Mouse (Mus musculus) intestine, embryonic 14.5 days (tissue): Measurements from ENCODE around the gene Hcrt. TPM values are rescaled to one million over a fixed set of nuclear protein-coding genes. Genes with fewer than 3 reads are reported as not detected.

Experiments used
- ATAC-seq: fragments of 200-750 bp; cut with Nextera tagmentation; replicated peaks from 2 replicates; pipeline ENCODE4 v1.8.0; 2017; ENCODE audit warnings: low read depth, moderate number of reproducible peaks, moderate TSS enrichment, moderate library complexity; ENCODE audit not compliant: low FRiP score, low TSS enrichment
- DNase-seq: peaks from one replicate; pipeline ENCODE4 v3.0.0-alpha.2; 2018; ENCODE audit warnings: low spot score
- H3K27ac ChIP-seq: fragments of 300-500 bp; sonication (generic); 2 replicates; pipeline ENCODE4 v1.5.1; 2014; ENCODE audit warnings: low read depth, mild to moderate bottlenecking, control low read depth
- H3K27me3 ChIP-seq: fragments of 300-500 bp; sonication (generic); replicated peaks from 2 replicates; pipeline ENCODE4 v1.6.1; 2014; ENCODE audit warnings: low read length, control low read depth; ENCODE audit not compliant: control insufficient read depth, insufficient read depth
- H3K36me3 ChIP-seq: fragments of 300-500 bp; sonication (generic); 2 replicates; pipeline ENCODE4 v1.6.1; 2014; ENCODE audit warnings: low read length, control low read depth; ENCODE audit not compliant: control insufficient read depth, insufficient read depth
- H3K4me1 ChIP-seq: fragments of 300-500 bp; sonication (generic); replicated peaks from 2 replicates; pipeline ENCODE4 v1.6.1; 2014; ENCODE audit warnings: low read length, control low read depth, mixed read lengths; ENCODE audit not compliant: control insufficient read depth, insufficient read depth
- H3K4me2 ChIP-seq: fragments of 300-500 bp; sonication (generic); 2 replicates; pipeline ENCODE4 v1.6.1; 2014; ENCODE audit warnings: low read length
- H3K4me3 ChIP-seq: fragments of 300-500 bp; sonication (generic); 2 replicates; pipeline ENCODE4 v1.5.1; 2014; ENCODE audit warnings: low read depth, low read length, control low read depth, mixed read lengths
- H3K9ac ChIP-seq: fragments of 300-500 bp; sonication (generic); 2 replicates; pipeline ENCODE4 v1.6.1; 2014; ENCODE audit warnings: mild to moderate bottlenecking, low read length
- H3K9me3 ChIP-seq: fragments of 300-500 bp; sonication (generic); 2 replicates; pipeline ENCODE4 v1.6.1; 2016; ENCODE audit warnings: low read length, control low read depth; ENCODE audit not compliant: control insufficient read depth
- WGBS: fragments of 180-500 bp; shearing (Covaris S2); extraction: QIAGEN DNeasy Blood & Tissue Kit; methylation state at CpG from one replicate; pipeline ENCODE4 v1.1.7; 2014; 5-methylcytosine and 5-hydroxymethylcytosine counted together
- polyA plus RNA-seq: library from polyadenylated mRNA; unstranded; fragments of >200 nt; fragmentation: Nextera tagmentation; extraction: Ambion mirVana; gene quantifications from 2 replicates; pipeline ENCODE4 v1.2.1, GENCODE M21; 2014

Gene Hcrt
- polyA plus RNA-seq, 1 experiment from 2014 or later, result not detected

- 73% methylated on average over 3 of the region's 3 CpGs for WGBS
- DNase-seq (no peak), ATAC-seq (no peak)
- no peak overlapping the region for H3K27ac ChIP-seq
- no peaks in the 10 kb centered on the region for H3K4me1 ChIP-seq
- H3K36me3 ChIP-seq, result peaks cover 15% of the 10 kb centered on the region
- no peaks in the 10 kb centered on the region for H3K27me3 ChIP-seq
- no peaks in the 10 kb centered on the region for H3K9me3 ChIP-seq
- H3K9ac ChIP-seq, result no peak overlapping the region
- no peak overlapping the region for H3K4me3 ChIP-seq
- H3K4me2 ChIP-seq, result no peak overlapping the region
These were observed 15.3 kb upstream of the Hcrt start for GRCm38 (mm10) chr11:100778069-100778468.

GRCm38 (mm10) chr11:100775921-100776320, 13.2 kb upstream of the Hcrt start:
- H3K4me2 ChIP-seq, result no peak overlapping the region
- H3K9ac ChIP-seq, result no peak overlapping the region
- no peak for ATAC-seq
- DNase-seq, result no peak
- no peak overlapping the region for H3K4me3 ChIP-seq
- no peaks in the 10 kb centered on the region for H3K4me1 ChIP-seq
- H3K36me3 ChIP-seq, result 0 out of 2 replicates have a peak, but pooled peaks cover 4% of the 10 kb centered on the region
- WGBS, result 84% methylated on average over 10 of the region's 10 CpGs
- H3K9me3 ChIP-seq, result no peaks in the 10 kb centered on the region
- H3K27ac ChIP-seq, result no peak overlapping the region
- no peaks in the 10 kb centered on the region for H3K27me3 ChIP-seq

- Histone ChIP-seq H3K9ac (no peak overlapping the region), H3K4me3 (no peak overlapping the region), H3K27me3 (no peaks in the 10 kb centered on the region), H3K27ac (no peak overlapping the region), H3K9me3 (no peaks in the 10 kb centered on the region), H3K4me1 (peaks cover 4% of the 10 kb centered on the region; the same call in 1 of the 2 replicates), H3K36me3 (0 out of 2 replicates have a peak, but pooled peaks cover 4% of the 10 kb centered on the region), H3K4me2 (no peak overlapping the region)
- ATAC-seq (no peak), DNase-seq (no peak)
- 79% methylated on average over 4 of the region's 4 CpGs for WGBS
These were observed 11.5 kb upstream of the Hcrt start for GRCm38 (mm10) chr11:100774261-100774660.

GRCm38 (mm10) chr11:100770646-100771408, 8.1 kb upstream of the Hcrt start, which contains the start of gene Ghdc:
TSS of gene Ghdc (minus strand) at chr11:100770957.
- ATAC-seq (peak; percentile 52; the same call in 1 of the 2 replicates), DNase-seq (peak; percentile 87)
- Histone ChIP-seq H3K4me2 (peak within 1 kb of the TSS; percentile 59), H3K9me3 (no peaks in the 10 kb centered on the region), H3K36me3 (no peaks in the 10 kb centered on the region), H3K9ac (peak within 1 kb of the TSS; percentile 45), H3K27ac (no peak within 1 kb of the TSS), H3K27me3 (no peaks in the 10 kb centered on the region), H3K4me3 (peak within 1 kb of the TSS; percentile 75), H3K4me1 (peaks cover 4% of the 10 kb centered on the region; the same call in 1 of the 2 replicates)
- 14% methylated on average over 17 of the region's 17 CpGs for WGBS

- Histone ChIP-seq H3K4me2 (peak overlapping the region; percentile 59), H3K4me1 (peaks cover 4% of the 10 kb centered on the region; the same call in 1 of the 2 replicates), H3K4me3 (peak overlapping the region; percentile 75), H3K27me3 (no peaks in the 10 kb centered on the region), H3K27ac (no peak overlapping the region), H3K36me3 (no peaks in the 10 kb centered on the region), H3K9ac (peak overlapping the region; percentile 45; the same call in 1 of the 2 replicates), H3K9me3 (no peaks in the 10 kb centered on the region)
- 64% methylated on average over 6 of the region's 6 CpGs for WGBS
- DNase-seq, result no peak
- no peak for ATAC-seq
These were observed 7.2 kb upstream of the Hcrt start for GRCm38 (mm10) chr11:100769980-100770379.

- peaks cover under 1% of the 10 kb centered on the region for H3K27me3 ChIP-seq
These were observed 5.1 kb upstream of the Hcrt start for GRCm38 (mm10) chr11:100767871-100768270.

GRCm38 (mm10) chr11:100766726-100767125, 4.0 kb upstream of the Hcrt start:
- no peak overlapping the region for H3K27ac ChIP-seq
- H3K9me3 ChIP-seq, result no peaks in the 10 kb centered on the region
- WGBS, result 80% methylated on average over 9 of the region's 9 CpGs
- H3K4me3 ChIP-seq, result no peak overlapping the region
- DNase-seq (no peak), ATAC-seq (no peak)
- no peak overlapping the region for H3K9ac ChIP-seq
- peaks cover 4% of the 10 kb centered on the region; the same call in 1 of the 2 replicates for H3K4me1 ChIP-seq
- H3K4me2 ChIP-seq, result no peak overlapping the region
- H3K27me3 ChIP-seq, result peaks cover 10% of the 10 kb centered on the region
- no peaks in the 10 kb centered on the region for H3K36me3 ChIP-seq

More at GRCm38 (mm10) chr11:100767871-100768270, 5.1 kb upstream of the Hcrt start:
- Histone ChIP-seq H3K4me2 (no peak overlapping the region), H3K4me1 (peaks cover 4% of the 10 kb centered on the region; the same call in 1 of the 2 replicates), H3K9ac (no peak overlapping the region), H3K4me3 (no peak overlapping the region), H3K9me3 (no peaks in the 10 kb centered on the region), H3K36me3 (no peaks in the 10 kb centered on the region), H3K27ac (no peak overlapping the region)
- DNase-seq, result no peak
- 83% methylated on average over 5 of the region's 5 CpGs for WGBS
- no peak for ATAC-seq

- H3K36me3 ChIP-seq, result no peaks in the 10 kb centered on the region
- WGBS, result under 1% methylated on average over 27 of the region's 27 CpGs
- peaks cover 40% of the 10 kb centered on the region for H3K27me3 ChIP-seq
- ATAC-seq, result peak; percentile 48; the same call in 1 of the 2 replicates
- H3K4me2 ChIP-seq, result peak overlapping the region; percentile 58
- H3K9ac ChIP-seq, result peak overlapping the region; percentile 25
- peak overlapping the region; percentile 35 for H3K4me3 ChIP-seq
- no peaks in the 10 kb centered on the region for H3K9me3 ChIP-seq
- H3K27ac ChIP-seq, result no peak overlapping the region
- DNase-seq, result peak; percentile 94
- peaks cover 10% of the 10 kb centered on the region for H3K4me1 ChIP-seq
These were observed 1.1 kb downstream of the Hcrt start for GRCm38 (mm10) chr11:100761547-100762045.
